In the genomic region with DNA sequence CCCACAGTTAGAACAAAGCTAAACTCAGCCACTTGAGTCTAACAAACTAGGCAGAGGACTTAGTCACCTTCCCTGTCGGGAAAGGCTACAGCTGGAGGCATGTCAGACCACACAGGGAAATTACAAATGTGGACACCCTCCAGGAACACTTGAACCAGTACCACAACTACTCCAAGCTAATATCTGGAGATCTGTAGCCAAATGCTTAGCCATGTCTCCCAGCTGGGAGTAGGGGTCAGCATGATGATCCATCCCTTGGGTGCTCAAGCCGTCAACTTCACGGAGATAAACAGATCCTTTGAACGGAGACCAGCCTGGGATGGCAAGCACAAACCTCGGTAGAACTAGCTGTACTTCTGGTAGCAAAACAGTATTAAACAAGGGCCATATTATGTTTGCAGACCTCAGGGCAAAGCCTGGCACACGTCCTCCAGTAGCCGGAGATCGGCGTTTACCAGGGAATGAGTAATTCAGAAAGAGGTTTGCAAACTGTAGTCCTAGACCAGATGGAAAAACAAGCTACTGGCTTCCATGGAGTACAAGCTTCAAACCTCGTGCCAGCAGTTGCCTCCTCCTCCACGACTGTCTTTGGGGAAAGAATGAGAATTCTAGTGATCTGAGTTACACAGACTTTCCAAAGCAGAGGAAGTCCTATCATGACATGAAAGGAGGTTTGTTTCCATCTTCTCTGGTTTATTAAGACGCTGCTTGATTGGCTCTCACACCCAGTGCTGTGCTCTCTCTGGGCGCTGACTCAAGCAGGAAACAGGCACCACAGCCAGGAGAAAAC, we compare ENCODE assay signal across 8 mouse cellular contexts. TPM values are rescaled to one million over a fixed set of nuclear protein-coding genes. Genes with fewer than 3 reads are reported as not detected.
A peak's percentile ranks its signal among the peaks of the same experiment; 100 is the strongest.
DNase-seq lines count a peak whose midpoint lies in the region; ATAC-seq lines count a peak whose summit lies in the region.

No protein-coding gene starts in this region.

- no peak for ATAC-seq in megakaryocyte-erythroid progenitor cell, adult 5-6 weeks (replicated peaks; ENCODE audit: low FRiP score, low TSS enrichment, poor library complexity, severe bottlenecking)

- DNase-seq in adrenal gland, adult 2 months: peak; percentile 18
- DNase-seq in adrenal gland, adult 8-10 months: no peak
- peak; percentile 7 to 25 for DNase-seq in urinary bladder, postnatal 36 days (ENCODE audit: low spot score in 2 of 2)
- no peak for DNase-seq in urinary bladder, postnatal 4 days (ENCODE audit: low spot score in 2 of 2)
- DNase-seq in layer of hippocampus, adult 18-20 months (ENCODE audit: low spot score in 2 of 2): peak; percentile 30 to 70
- DNase-seq in right cerebral cortex, postnatal 10 days (ENCODE audit: low spot score in 2 of 2): peak; percentile 39 to 49
- no peak for DNase-seq in testis, postnatal 14 days (ENCODE audit: low spot score)

RNA-seq across cellular contexts. Expression of gene Gm47996, which starts 26.4 kb away (rescaled TPM):
- not detected for total RNA-seq in adrenal gland, adult 2 months (2021)
- polyA plus RNA-seq in adrenal gland, adult 2 months (2012; rRNA removed): not detected in 2 replicates
- total RNA-seq in adrenal gland, adult 8-10 months (2022): not detected
- not detected for total RNA-seq in layer of hippocampus, adult 18-20 months (2021)
- total RNA-seq in megakaryocyte-erythroid progenitor cell, adult 5-6 weeks (2014; fragmentation: Nextera tagmentation): not detected in 2 replicates
- total RNA-seq in megakaryocyte-erythroid progenitor cell, adult 5-6 weeks (2017): not detected in 2 replicates

RNA-seq across cellular contexts. Expression of gene 3110040M04Rik, which starts 32.4 kb away (rescaled TPM):
- total RNA-seq in adrenal gland, adult 2 months (2021): not detected
- polyA plus RNA-seq in adrenal gland, adult 2 months (2012; rRNA removed): not detected in 2 replicates
- total RNA-seq in adrenal gland, adult 8-10 months (2022): not detected
- total RNA-seq in layer of hippocampus, adult 18-20 months (2021): not detected
- not detected in 2 replicates for total RNA-seq in megakaryocyte-erythroid progenitor cell, adult 5-6 weeks (2014; fragmentation: Nextera tagmentation)
- 3.3 TPM in 1 of 2 replicates, not detected in the other for total RNA-seq in megakaryocyte-erythroid progenitor cell, adult 5-6 weeks (2017)

RNA-seq across cellular contexts. Expression of gene Gm47995, which starts 38.1 kb away (rescaled TPM):
- total RNA-seq in adrenal gland, adult 2 months (2021): not detected
- polyA plus RNA-seq in adrenal gland, adult 2 months (2012; rRNA removed): not detected in 2 replicates
- total RNA-seq in adrenal gland, adult 8-10 months (2022): not detected
- not detected for total RNA-seq in layer of hippocampus, adult 18-20 months (2021)
- total RNA-seq in megakaryocyte-erythroid progenitor cell, adult 5-6 weeks (2014; fragmentation: Nextera tagmentation): not detected in 2 replicates
- 0.91 and 3.4 TPM in 2 replicates for total RNA-seq in megakaryocyte-erythroid progenitor cell, adult 5-6 weeks (2017)

RNA-seq across cellular contexts. Expression of gene Gm8947, which starts 44.2 kb away (rescaled TPM):
- not detected for total RNA-seq in adrenal gland, adult 2 months (2021)
- polyA plus RNA-seq in adrenal gland, adult 2 months (2012; rRNA removed): not detected in 2 replicates
- total RNA-seq in adrenal gland, adult 8-10 months (2022): not detected
- not detected for total RNA-seq in layer of hippocampus, adult 18-20 months (2021)
- total RNA-seq in megakaryocyte-erythroid progenitor cell, adult 5-6 weeks (2014; fragmentation: Nextera tagmentation): 0.64 TPM in 1 of 2 replicates, not detected in the other
- 0.27 TPM in 1 of 2 replicates, not detected in the other for total RNA-seq in megakaryocyte-erythroid progenitor cell, adult 5-6 weeks (2017)

RNA-seq across cellular contexts. Expression of gene Gm47985, which starts 54.0 kb away (rescaled TPM):
- not detected for total RNA-seq in adrenal gland, adult 2 months (2021)
- not detected in 2 replicates for polyA plus RNA-seq in adrenal gland, adult 2 months (2012; rRNA removed)
- not detected for total RNA-seq in adrenal gland, adult 8-10 months (2022)
- not detected for total RNA-seq in layer of hippocampus, adult 18-20 months (2021)
- total RNA-seq in megakaryocyte-erythroid progenitor cell, adult 5-6 weeks (2014; fragmentation: Nextera tagmentation): 0.69 TPM in 1 of 2 replicates, not detected in the other
- 0.19 TPM in 1 of 2 replicates, not detected in the other for total RNA-seq in megakaryocyte-erythroid progenitor cell, adult 5-6 weeks (2017)

Comparison
In these comparisons a context has a peak if more than half of its experiments do, and no peak if none do; other contexts are left out.
1. DNase-seq: peak in adrenal gland, adult 2 months (single experiment), urinary bladder, postnatal 36 days (2 of 2), layer of hippocampus, adult 18-20 months (2 of 2) and right cerebral cortex, postnatal 10 days (2 of 2); none in adrenal gland, adult 8-10 months (single experiment), urinary bladder, postnatal 4 days (0 of 2) and testis, postnatal 14 days (single experiment).